Mouse (Mus musculus): ENCODE data around the gene Fras1. TPM values are rescaled to one million over a fixed set of nuclear protein-coding genes. Genes with fewer than 3 reads are reported as not detected.

Fras1 gene
- total and polyA plus RNA-seq, 3 experiments: 1.00 to 1.6 (median 1.3) TPM

DNA sequence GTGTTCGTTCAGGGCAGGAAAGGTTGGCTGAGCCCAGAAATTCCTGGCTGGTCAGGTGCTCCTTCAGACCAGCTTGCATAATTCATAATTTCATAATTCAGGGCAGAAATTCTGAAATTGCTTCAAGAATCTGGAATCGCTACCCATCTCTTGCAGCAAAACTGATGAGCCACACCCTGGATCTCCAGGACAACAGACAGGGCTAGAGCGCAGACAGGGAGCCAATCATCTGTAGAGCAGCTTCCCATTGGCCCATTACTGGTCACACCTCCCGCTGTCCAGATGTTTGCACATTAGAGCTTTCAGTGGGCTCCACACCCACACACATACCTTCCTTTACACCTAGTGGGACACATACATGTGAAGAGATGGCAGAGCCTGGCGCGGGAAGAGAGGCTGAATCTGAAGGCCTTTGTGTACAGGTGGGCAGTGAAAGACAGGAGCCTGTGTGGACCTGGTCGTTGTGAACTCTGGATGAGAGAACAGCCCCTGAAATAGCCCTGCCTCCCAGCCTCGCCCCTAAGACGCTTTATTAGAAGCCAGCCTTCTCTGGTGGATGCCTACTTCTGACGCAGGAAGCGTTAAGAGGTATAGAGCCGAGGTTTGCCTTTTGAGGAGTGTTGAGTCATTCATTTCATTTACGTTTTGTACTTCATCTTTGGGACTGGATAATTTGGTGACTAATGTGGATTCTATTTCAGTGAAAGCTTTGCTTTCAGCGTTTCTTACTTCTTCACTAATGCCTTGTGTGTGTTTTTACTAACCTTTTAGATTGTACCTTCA, 409.9 kb downstream of the Fras1 start:
- H3K27me3 ChIP-seq (ENCODE audit: control insufficient read depth, insufficient read depth, low read length): no peaks in the 10 kb centered on the region
- H3K4me3 ChIP-seq: no peak overlapping the region
- no peaks in the 10 kb centered on the region for H3K79me2 ChIP-seq (replicated peaks; ENCODE audit: control insufficient read depth, insufficient read depth, low read length)
- 76% methylated on average over 14 of the region's 14 CpGs for WGBS
- no peak overlapping the region for H3K9ac ChIP-seq (ENCODE audit: low read depth, low read length)
- intact Hi-C loops (cut with DNase I): no loop called here
- no peaks in the 10 kb centered on the region for H3K4me1 ChIP-seq (ENCODE audit: control insufficient read depth, insufficient read depth, low read length)
- TF ChIP-seq POLR2A (IDR thresholded peaks at IDR 0.05; ENCODE audit: insufficient read depth, low read depth, low read length) (no peak), CTCF (IDR thresholded peaks at IDR 0.05) (no peak), EP300 (IDR thresholded peaks at IDR 0.05; ENCODE audit: insufficient read depth, low read depth, low read length) (no peak)
- no peak overlapping the region for H3K27ac ChIP-seq
- no peak for DNase-seq
- H3K36me3 ChIP-seq (ENCODE audit: control insufficient read depth, insufficient read depth, low read length): no peaks in the 10 kb centered on the region

DNA sequence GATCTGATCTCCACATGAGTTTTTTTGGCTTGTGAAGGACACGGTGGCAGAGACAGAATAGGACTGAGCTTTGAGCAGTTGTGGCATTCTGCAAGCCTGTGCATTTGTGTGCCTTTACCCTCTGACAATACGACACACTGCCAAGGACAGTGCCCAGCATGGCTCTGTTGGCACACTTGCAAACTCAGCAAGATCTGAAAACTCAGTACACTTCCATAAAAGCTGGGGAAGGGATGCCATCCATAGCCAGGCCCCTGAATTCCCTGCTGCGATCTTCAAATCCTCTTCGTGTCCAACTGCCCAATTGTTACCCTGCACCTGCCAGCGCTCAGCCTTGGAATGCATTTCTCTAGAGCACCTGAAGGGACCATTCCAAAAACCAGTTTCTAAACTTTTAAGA, 411.3 kb downstream of the Fras1 start:
- no peaks in the 10 kb centered on the region for H3K36me3 ChIP-seq (ENCODE audit: control insufficient read depth, insufficient read depth, low read length)
- no peaks in the 10 kb centered on the region for H3K27me3 ChIP-seq (ENCODE audit: control insufficient read depth, insufficient read depth, low read length)
- H3K27ac ChIP-seq: no peak overlapping the region
- H3K79me2 ChIP-seq (replicated peaks; ENCODE audit: control insufficient read depth, insufficient read depth, low read length): no peaks in the 10 kb centered on the region
- intact Hi-C loops (cut with DNase I): no loop called here
- no peaks in the 10 kb centered on the region for H3K4me1 ChIP-seq (ENCODE audit: control insufficient read depth, insufficient read depth, low read length)
- DNase-seq: no peak
- 88% methylated on average over 5 of the region's 5 CpGs for WGBS
- no peak for TF ChIP-seq CTCF (IDR thresholded peaks at IDR 0.05)
- no peak for TF ChIP-seq EP300 (IDR thresholded peaks at IDR 0.05; ENCODE audit: insufficient read depth, low read depth, low read length)
- no peak for TF ChIP-seq POLR2A (IDR thresholded peaks at IDR 0.05; ENCODE audit: insufficient read depth, low read depth, low read length)
- no peak overlapping the region for H3K4me3 ChIP-seq
- H3K9ac ChIP-seq (ENCODE audit: low read depth, low read length): no peak overlapping the region

DNA sequence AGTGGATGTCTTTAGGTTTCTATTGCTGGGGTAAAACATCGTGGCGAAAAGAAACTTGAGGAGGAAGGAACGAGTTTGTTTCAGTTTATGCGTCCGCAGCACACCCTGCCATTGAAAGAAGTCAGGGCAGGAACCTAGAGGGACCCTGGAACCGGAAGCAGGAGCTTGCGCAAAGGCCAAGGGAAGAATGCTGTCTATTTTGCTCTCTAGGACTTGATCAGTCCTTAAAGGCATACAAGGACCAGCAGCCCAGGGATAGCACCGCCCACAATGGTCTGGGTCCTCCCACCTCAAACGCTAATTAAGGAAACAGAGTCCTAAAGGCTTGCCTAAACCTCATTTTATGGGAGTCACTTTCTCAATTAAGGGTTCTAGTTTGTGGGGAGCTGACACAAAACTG, 418.7 kb downstream of the Fras1 start:
- peaks cover 8% of the 10 kb centered on the region for H3K36me3 ChIP-seq (ENCODE audit: control insufficient read depth, insufficient read depth, low read length)
- intact Hi-C loops (cut with DNase I): loop anchor here (2.0 to 5.0 kb wide), 4 partner anchors 14 to 205 kb away; partner anchors contain the start of gene Bmp2k
- peak overlapping the region; percentile 90 for H3K27ac ChIP-seq

DNA sequence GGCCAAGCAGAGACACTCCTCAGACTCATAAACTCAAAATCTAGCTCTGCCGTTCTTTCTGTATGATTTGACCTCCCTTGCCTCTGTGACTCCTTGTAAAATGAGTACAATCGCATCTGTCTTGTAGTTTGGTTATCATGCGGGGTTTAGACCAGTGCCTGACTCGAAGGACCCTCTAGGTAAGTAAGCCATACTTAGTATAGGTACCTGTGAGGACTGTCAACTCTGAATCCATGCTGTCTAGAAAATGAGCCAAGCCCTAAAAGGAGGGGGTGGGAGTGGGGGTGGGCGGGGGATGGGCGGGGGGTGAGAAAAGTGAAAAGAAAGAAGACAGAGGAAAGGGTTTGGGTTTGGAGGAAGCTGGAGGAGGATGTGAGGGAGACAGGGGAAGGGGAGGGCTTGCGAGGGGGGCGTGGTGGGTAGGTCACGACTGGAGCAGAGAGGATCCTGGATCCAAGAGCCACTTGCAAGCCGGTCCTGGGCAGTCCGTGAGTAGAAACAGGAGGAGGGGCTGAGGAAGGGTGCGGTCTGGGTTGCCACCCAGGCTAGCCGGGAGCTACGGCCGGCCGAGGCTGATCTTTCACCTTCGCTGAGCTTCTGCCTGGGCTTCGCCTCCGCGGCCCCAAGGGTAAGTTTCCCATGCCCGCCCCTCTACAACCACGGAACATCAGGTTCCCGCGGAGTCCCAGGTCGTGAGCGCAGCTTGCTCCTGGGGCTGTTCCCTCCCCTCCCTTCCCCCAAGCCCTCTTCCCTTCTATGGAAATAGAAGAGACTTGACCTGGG, 419.4 kb downstream of the Fras1 start, which contains the start of gene Anxa3:
TSS of gene Anxa3 (plus strand) at position 404 of the 783 bp plus-strand sequence.
- WGBS: 6% methylated on average over 26 of the region's 26 CpGs

More for the DNA sequence above, 418.7 kb downstream of the Fras1 start:
- Histone ChIP-seq H3K79me2 (replicated peaks; ENCODE audit: control insufficient read depth, insufficient read depth, low read length) (no peaks in the 10 kb centered on the region; the same call in 1 of the 2 replicates), H3K9ac (ENCODE audit: low read depth, low read length) (no peak overlapping the region), H3K27me3 (ENCODE audit: control insufficient read depth, insufficient read depth, low read length) (no peaks in the 10 kb centered on the region), H3K4me1 (ENCODE audit: control insufficient read depth, insufficient read depth, low read length) (peaks cover 6% of the 10 kb centered on the region), H3K4me3 (peak overlapping the region; percentile 36)
- 36% methylated on average over 9 of the region's 9 CpGs for WGBS
- TF ChIP-seq POLR2A (IDR thresholded peaks at IDR 0.05; ENCODE audit: insufficient read depth, low read depth, low read length): no peak
- TF ChIP-seq EP300 (IDR thresholded peaks at IDR 0.05; ENCODE audit: insufficient read depth, low read depth, low read length): 0 out of 2 replicates have a peak, but pooled peaks have one; percentile 17
- TF ChIP-seq CTCF (IDR thresholded peaks at IDR 0.05): no peak
- DNase-seq: peak; percentile 56 to 65

DNA sequence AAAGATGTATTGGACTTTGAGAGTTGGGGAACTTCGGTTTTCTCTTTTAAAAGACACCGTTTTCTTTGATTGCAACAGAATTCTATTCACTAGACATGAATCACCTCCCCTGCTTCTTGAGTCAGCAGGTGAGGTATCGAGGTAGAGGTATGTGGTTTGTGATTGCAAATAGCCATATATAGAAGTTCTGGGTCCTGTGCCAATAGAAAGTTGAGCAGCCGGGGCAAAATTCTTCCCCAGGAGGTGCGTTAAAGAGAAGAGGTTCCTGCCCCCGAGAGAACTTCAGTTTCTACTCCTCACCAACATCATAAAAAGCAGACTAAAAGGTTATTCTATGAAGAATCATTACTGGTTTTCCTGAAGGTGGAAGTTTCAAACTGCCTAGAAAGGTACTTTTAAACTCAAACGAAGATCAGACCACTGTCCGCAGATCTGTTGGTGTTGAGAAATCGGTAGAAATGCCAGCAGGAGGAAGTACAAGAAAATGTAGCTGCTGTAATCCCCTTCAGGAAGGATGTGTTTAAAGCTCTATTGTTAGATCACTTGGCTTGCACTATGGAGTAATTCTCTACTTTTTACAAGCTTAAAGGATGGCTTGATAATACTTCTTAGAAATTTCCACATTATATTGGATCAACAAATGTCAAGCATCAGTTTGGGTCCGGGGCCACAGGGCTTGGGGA, 420.3 kb downstream of the Fras1 start:
- H3K9ac ChIP-seq (ENCODE audit: low read depth, low read length): peak overlapping the region; percentile 85
- 23% methylated on average over 10 of the region's 10 CpGs for WGBS
- no peaks in the 10 kb centered on the region for H3K27me3 ChIP-seq (ENCODE audit: control insufficient read depth, insufficient read depth, low read length)
- H3K79me2 ChIP-seq (replicated peaks; ENCODE audit: control insufficient read depth, insufficient read depth, low read length): no peaks in the 10 kb centered on the region; the same call in 1 of the 2 replicates
- peak overlapping the region; percentile 65 for H3K4me3 ChIP-seq
- no peak for DNase-seq
- peaks cover 17% of the 10 kb centered on the region for H3K36me3 ChIP-seq (ENCODE audit: control insufficient read depth, insufficient read depth, low read length)
- H3K4me1 ChIP-seq (ENCODE audit: control insufficient read depth, insufficient read depth, low read length): peaks cover 6% of the 10 kb centered on the region
- intact Hi-C loops (cut with DNase I): loop anchor here (2.0 to 5.0 kb wide), 4 partner anchors 13 to 203 kb away; partner anchors contain the start of gene Bmp2k
- H3K27ac ChIP-seq: peak overlapping the region; percentile 90
- TF ChIP-seq EP300 (IDR thresholded peaks at IDR 0.05; ENCODE audit: insufficient read depth, low read depth, low read length): no peak
- TF ChIP-seq CTCF (IDR thresholded peaks at IDR 0.05): no peak

More for the DNA sequence above, 419.4 kb downstream of the Fras1 start, which contains the start of gene Anxa3:
- H3K4me3 ChIP-seq: peak within 1 kb of the TSS; percentile 65
- no peaks in the 10 kb centered on the region; the same call in 1 of the 2 replicates for H3K79me2 ChIP-seq (replicated peaks; ENCODE audit: control insufficient read depth, insufficient read depth, low read length)
- H3K4me1 ChIP-seq (ENCODE audit: control insufficient read depth, insufficient read depth, low read length): peaks cover 6% of the 10 kb centered on the region
- peak within 1 kb of the TSS; percentile 90 for H3K27ac ChIP-seq
- H3K27me3 ChIP-seq (ENCODE audit: control insufficient read depth, insufficient read depth, low read length): no peaks in the 10 kb centered on the region
- no peak for TF ChIP-seq CTCF (IDR thresholded peaks at IDR 0.05)
- TF ChIP-seq POLR2A (IDR thresholded peaks at IDR 0.05; ENCODE audit: insufficient read depth, low read depth, low read length): peak; percentile 70
- intact Hi-C loops (cut with DNase I): loop anchor here (2.0 to 5.0 kb wide), 4 partner anchors 14 to 204 kb away; partner anchors contain the start of gene Bmp2k
- peak within 1 kb of the TSS; percentile 85 for H3K9ac ChIP-seq (ENCODE audit: low read depth, low read length)
- H3K36me3 ChIP-seq (ENCODE audit: control insufficient read depth, insufficient read depth, low read length): peaks cover 10% of the 10 kb centered on the region
- peak; percentile 74 to 80 for DNase-seq

All from heart, adult 2 months (tissue).